Mouse (Mus musculus): Measurements from ENCODE around the gene Ipo9.
"Not testable (repeated sequence)": the region's sequence is repeated elsewhere in the genome, so short reads cannot be mapped to it uniquely, and the experiment has no call there.

Gene Ipo9

DNA sequence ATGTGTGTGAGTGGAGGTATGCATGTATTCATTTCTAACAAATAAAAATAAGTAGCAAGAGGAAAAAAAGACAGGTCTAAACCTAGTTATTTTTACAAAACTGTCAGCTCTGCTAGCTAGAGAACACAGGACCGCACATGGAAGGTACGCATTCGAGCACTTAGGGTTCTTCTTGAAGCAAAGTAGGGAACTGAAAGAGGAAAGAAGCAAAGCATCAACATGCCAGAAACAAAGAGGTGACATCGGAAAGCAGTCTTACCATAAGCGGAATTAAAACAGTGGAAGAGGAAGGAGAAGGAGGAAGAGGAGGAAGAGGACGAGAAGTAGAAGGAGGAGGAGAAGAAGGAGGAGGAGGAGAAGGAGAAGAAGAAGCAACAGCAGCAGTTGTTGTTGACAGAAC is 2.9 kb downstream of the Ipo9 start:
- DNase-seq (ENCODE audit: low read depth): no peak

DNA sequence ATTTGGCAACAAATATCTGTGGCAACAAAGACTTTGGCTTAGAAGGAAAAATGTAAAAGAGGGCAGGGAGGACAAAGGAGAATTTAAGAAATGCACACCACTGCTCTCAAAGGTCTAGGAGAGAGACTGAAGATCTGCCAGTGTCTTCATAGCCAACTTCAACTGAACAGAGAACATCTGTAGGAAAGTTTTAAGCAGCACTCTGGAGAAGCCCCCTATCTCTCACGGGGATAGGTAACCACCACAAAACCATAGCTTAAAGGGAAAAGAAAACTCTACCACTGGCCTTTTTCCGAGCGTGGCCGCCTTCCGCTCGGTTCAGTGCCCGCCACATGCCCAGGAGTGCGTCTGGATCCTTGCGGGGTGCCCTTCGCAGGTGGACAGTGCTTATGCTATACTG is 3.7 kb downstream of the Ipo9 start:
- no peak for DNase-seq (ENCODE audit: low read depth)

DNA sequence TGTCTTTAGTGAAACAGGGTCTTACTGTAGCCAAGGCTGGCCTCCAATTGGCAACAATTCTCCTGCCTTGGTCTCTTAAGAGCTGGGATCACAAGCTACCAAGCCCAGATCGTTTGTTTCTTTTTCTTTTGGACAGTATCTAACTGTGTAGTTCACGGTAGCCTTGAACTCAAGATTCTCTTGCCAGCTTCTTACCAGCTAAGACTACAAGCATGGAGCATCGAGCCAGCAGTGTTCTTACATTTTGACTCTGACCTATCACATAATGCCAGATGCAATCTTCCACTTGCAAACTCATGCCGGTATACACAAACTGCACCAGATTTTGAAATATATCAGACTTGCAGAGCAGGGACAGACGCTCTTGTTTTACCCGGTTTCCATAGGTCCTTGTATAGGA is 7.5 kb downstream of the Ipo9 start:
- DNase-seq (ENCODE audit: low read depth): no peak

DNA sequence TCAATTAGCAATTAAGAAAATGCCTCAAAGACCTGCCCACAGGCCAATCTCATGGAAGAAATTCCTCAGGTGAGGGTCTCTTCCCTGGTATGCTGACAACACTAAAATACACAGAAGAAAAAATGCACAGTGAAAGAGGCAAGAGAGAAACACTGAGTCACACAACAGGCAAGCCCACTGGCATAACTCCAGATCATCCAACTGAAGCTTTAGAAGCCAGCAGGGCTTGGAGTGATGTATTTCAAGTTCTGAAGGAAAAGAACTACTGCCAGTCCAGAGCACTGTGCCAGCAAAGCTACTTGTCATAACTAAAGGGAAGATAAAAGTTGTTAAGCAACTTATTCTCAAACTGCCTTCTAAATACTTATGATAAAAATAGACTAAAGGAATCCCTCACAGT is 16.3 kb downstream of the Ipo9 start:
- no peak for DNase-seq (ENCODE audit: low read depth)

DNA sequence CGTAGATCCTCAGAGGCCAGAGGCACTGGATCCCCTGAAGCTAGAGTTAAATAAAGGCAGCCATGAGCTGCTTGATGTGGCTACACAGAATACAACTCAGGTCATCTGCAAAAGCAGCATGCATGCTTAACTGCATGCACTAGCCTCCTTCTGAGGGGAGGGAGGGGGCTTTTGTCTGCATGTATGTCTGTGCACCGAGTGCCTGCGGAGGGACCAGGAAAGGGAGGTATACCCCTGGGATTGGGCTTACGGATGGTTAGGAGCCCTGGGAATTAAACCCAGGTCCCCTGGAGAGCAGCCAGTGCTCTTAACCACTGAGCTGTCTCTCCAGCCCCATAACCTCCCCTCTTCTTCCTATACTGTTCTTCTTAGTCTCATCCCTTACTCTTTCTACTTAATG is 18.2 kb downstream of the Ipo9 start:
- no peak for DNase-seq (ENCODE audit: low read depth)

DNA sequence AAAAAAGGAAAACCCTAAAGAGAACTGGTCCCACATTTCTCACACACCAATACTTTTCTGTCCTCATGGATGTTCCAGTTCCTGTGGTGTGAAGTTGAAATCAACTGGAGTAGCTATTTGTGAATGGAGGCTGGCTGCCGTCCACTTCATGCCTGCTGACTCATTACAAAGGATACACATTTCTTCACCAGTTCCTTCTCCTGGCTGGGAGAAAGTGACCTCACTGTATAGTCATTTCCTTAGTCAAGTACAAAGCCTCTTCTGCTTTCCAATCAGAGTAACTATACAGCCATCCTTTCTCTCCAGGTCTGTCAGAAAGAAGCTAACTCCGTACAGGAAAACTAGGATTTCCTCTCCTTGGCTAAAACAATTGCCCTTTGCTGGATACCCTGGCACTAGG is 19.3 kb downstream of the Ipo9 start:
- DNase-seq (ENCODE audit: low read depth): no peak

DNA sequence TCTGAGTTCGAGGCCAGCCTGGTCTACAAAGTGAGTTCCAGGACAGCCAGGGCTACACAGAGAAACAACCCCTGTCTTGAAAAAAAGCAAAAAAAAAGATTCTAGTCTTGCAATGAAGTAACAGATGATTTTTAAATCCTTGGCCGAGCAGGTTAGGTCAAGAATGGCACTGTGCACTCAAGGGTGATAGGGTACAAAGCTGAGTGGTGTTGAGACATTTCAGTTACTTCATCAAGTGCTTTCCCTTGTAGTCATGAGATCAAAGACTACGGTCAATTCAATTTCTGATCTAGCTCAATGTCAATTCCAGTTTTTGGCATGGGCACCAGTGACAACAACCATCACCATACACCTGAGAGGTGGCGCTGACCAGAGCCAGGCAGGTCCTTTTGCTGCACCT is 21.3 kb downstream of the Ipo9 start:
- no peak for DNase-seq (ENCODE audit: low read depth)

DNA sequence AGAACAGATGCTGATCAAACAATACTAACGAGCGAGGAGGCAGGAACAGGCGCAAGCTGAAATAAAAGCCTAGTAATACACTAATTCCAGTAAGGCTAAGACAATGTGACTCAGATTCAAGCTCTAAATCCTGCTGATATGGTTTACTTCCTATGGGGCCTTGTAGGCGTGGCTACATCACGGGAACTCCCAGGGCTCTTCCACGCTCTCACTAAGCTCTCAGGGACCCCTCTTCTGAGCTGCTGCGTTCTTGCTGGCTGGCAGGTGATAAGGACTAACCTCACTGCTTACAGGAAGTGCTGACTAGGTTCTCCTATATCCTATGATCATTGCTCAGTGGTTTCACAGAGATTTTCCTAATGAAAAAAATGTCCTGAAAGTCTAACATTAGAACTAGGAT is 24.9 kb downstream of the Ipo9 start:
- no peak for DNase-seq (ENCODE audit: low read depth)

DNA sequence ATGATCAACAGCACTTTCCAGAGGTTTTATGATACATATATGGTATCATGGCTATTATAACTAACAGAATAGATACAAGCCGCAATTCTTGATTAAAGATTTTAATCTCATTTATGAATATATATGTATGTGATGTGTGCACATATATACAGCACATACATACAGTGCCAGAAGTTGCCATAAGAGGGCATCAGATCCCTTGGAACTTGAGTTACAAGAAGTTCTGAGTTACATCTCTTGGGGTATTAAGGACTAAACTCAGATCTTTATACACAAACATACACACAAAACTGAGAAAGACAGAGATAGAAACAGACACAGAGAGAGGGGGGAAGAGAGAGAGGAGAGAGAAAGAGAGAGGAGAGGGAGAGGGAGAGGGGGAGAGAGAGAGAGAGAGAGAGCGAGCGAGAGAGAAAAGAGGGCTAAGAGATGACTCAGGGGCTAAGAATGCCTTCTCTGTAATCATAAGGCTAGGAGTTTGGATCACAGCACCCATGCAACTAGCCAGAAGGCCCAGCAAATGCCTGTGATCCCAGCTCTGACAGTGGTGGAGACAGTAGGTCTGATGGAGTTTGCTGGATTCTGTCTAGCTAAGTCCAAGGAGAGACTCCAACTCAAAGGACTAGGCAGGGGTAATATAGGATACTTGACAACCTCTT is 28.7 kb downstream of the Ipo9 start:
- DNase-seq (ENCODE audit: low read depth): no peak

DNA sequence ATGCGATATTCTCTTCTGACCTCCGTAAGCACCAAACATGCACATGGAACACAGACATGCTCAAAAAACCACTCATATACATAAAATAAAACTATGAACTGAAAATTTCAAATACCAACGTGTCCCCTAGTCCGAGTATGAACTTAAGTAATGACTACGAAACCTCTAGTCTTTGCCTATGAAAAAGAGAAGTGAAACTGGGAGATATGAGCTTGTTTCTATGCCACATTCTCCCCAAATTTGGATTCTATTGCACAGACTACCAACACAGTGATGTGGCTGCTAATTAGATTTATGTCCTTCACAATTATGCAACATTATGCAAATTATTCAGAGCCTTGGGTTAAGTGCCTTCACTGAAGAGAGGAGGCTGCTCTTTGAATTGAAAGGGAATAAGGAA is 30.8 kb downstream of the Ipo9 start:
- DNase-seq (ENCODE audit: low read depth): no peak

DNA sequence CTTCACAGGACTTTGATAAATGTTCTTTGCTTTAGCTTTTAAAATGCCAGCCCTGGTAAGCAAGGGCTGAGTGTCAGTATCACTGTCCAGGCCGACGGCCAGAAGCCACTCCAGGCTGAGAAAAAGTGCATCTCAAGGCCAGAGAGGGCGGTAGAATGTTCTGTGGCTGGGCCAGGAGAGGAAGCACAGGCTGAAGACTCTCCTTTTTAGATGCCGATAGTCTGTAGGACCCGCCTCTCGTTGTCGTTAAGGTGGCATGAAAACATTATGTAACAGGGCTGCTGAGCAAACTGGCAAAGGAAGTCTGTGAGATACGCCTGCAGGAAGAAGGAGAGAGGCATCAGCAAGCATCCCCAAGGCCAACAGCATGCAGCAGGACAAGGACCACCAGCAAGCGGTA is 45.1 kb downstream of the Ipo9 start:
- DNase-seq (ENCODE audit: low read depth): no peak

DNA sequence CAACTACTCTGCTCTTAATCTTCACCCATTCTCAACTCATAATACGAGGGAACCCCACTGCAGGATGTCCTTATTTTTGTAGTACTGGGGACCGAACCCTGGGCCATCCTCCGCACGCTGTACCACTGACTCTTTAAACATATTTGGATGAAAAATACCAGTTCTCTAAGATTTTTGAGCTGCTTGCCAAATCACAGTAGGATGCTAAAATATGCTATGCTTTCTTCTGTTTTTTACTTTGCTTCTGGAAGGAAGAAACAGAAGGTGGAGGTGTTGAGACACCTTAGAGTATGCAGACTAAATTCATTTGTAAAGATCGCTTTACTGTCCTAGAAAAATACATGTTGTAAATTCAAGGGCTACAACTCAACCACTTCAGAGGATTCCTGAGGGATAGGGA is 46.1 kb downstream of the Ipo9 start:
- no peak for DNase-seq (ENCODE audit: low read depth)

DNA sequence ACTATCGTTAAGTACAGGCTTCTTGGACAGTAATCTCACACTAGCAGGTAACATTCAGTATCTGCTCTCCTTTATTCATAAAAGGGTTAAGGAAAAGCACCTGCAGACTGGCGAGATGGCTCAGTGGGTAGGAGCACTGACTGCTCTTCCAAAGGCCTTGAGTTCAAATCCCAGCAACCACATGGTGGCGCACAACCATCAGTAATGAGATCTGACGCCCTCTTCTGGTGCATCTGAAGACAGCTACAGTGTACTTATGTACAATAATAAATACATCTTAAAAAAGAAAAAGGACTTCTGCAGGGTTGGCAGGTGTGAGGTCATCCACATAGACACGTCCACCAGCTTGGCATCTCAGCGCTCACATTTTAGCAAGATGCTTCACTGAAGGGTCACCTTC is 48.7 kb downstream of the Ipo9 start:
- not testable (repeated sequence) for DNase-seq (ENCODE audit: low read depth)

DNA sequence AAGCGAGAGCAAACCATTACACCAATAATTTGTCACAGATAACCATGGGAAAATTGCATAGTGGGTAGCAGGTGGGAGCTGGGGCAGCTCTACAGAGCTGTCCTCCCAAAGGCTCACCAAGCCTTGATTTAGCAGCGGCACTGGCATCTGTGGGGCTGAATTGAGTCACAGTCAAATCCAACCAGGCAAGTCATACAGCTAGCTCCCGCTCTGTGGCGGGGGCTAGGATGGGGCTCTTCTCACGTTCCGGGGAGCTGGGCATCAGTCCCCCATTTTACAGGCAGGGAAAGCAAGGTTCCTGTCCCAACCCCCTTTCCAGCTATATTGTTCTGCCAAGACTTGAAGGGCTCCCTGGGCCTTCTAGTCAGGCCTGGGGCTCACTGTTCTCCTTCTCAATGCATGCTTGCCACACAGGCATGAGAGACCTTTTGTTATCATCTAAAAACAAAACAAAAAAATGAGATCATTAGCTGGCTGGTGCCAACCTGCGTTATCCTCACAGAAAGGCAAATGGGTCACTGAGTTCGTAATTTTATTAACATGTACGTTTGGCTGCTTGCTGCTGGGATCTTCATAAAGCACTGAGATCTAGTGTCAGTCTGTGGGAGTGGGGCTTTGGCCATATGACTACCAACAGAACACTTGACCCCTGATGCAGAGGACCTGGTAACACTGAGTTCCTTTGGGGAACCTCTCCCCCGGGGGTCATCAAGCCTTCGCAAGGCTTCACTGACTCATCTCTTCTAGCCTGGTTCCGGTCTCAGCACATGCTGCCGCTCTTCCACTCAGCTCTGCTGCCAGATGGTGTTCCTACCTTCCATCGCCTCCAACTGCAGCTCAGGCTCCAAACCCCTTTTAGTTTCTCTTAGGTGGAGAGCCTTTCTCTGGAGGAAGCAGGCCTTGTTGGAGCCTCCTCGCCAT is 50.0 kb downstream of the Ipo9 start:
- DNase-seq (ENCODE audit: low read depth): no peak

DNA sequence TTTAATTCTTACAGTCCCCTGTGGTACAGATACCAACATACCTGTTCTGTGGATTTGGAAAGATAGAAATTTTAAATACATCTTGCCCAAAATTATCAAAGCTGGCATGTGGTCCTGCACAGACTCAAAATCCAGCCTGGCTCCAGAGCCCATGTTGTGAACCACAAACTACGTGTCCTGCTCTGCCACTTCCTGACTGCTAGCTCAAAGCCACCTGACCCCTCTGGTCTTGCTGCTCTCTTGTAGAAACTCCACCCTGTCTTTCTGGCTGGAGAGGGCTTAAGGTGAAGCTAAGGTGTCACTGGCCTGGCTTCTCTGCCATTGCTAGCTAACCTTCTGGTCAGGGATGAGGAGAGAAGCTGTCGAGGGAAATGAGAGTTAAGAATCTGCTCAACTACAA is 51.3 kb downstream of the Ipo9 start:
- no peak for DNase-seq (ENCODE audit: low read depth)

DNA sequence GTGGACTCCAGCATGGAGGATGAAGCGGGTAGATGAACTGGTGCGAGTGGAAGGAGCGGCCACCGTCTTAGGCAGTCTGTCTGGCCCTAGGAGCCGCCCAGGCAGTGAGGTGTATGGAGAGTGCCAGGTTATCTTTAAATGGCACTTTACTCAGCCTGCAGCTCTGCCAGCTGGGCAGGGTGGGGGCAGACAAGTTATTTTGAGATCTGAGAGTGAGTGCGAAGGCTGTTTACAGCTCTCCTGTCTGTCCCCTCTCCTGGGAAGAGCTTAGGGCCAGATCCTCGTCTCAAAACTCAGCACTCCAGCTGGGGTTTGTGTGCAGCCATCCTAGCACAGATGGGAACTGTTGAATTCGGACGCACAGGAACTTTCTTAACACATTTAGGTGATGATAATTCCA is 51.7 kb downstream of the Ipo9 start:
- no peak for DNase-seq (ENCODE audit: low read depth)

DNA sequence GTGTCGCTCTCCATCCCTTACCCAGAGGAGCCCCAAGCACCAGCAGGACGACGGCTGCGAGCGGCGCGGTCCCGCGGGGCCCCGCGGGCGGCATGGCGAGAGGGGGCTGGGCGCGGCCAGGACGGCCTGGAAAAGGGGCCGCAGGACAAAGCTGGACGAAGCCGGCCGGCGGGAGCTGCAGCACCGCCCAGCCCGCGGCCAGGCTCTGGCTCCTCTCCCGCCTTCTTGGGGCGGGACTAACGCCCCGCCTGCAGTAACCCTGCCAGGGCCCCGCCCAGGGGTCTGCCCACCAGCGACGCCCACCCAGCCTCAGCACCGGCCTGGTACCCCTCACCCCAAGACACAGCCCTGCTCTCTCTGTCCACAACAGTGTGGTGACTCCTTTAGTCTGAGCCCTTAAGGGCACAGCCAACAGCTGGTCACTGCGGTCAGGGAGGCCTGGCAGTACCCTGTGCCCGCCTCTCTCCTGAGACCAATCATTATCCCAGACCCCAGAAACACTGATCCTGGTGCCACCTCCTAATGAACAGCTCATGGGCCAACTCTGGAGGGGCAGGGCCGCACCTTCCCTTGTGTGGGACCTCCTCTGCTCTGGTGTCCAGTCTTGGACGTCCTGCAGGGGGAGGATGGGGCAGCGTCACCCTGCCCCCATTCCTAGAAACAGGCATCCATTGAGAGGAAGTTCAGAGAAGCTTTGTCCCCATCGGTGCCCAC is 55.3 kb downstream of the Ipo9 start, which contains the start of gene Shisa4:
Gene Shisa4 (minus strand): TSS at position 370 of the 714 bp plus-strand sequence.
- no peak for DNase-seq (ENCODE audit: low read depth)

DNA sequence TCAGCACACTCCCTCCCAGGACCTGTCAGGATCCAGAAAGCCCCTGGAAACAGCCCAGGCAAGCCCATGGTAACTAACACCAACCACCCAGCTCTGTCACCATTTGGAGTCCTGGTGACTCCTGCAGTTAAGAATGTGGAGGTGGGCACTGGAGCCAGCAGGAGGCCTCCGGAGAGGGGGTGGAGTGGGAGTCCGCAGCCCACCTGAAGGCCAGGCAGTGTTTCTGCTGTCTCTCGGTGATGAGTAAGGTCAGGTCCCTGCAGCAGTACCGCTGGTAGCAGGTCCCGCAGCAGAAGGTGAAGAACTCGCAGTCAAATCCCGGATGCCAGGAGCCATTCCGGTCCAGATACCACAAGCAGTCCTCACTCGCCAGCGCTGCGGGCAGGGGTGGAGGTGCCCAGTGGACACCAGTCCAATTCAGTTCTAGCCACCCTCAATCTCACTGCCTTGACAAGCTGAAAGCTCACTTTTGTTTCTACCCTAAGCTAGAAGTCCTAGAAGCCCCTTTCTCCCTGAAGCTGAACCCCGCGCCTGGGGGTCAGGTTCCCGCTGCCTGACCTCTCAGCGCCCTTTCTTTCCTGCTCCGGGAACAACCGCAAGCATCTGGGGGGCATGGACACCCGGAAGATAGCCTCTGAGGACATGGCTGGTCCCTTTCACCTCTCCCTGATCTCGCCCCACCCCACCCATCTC is 56.0 kb downstream of the Ipo9 start:
- no peak for DNase-seq (ENCODE audit: low read depth)

DNA sequence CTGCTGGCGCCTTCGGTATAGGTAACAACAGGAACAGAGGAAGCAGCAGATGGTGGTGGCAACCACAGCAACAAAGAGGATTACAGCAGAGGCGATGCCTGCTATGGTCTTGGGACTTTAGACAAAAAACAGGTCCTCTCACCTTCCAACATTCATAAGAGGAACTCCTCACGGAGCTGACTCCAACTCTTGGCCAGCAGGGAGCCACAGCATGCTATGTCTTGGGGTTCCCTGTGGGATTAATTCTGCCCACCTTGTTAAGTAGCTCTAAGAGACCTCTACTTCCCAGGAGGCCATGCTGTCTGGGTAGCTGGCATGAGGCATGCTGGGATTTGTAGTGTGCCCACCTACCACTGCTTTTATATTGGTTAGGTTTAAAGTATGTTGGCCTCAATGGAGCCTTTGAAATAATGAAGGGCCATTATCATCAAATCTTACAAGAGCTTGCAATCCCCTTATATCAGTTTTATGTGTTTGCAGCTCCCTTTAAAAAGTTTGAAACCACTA is 57.1 kb downstream of the Ipo9 start:
- DNase-seq (ENCODE audit: low read depth): no peak

DNA sequence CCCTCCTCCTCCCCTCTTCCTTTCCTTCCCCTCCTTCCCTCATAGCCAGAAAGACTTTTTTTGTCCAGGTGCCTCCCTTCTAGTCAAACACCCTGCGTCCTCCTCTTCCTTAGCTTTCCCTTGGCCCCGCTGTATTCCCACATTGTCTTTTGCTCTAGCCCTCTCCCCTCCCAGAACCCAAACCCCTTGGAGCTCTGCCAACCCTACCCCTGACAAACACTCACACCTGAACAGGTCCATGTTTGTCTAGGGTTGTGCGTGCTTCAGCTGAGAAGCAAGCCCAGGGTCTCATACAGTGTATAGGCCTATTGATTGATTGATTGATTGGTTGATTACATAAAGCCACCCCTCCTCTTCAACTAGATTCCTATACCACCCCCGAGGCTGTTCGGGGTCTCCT is 60.9 kb downstream of the Ipo9 start:
- DNase-seq (ENCODE audit: low read depth): no peak

DNA sequence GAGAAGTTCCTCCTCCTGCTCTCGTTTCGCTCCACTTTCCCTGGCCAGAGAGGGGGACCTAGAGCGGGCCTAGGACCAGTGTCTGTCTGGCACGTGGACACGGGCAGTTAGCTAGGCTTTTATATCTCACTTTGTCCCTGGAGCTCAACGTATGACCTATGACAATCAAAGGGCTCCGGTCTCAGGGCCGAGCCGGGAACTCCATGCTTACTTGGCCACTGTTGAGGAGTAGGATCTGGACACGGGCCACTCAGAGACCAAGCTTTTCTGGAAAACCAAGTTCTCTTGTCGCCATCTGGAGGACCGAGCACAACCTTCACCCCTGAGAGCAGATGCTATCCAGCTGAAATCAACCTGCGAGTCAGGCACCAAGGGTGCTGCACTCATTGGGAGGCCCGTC is 61.3 kb downstream of the Ipo9 start:
- DNase-seq (ENCODE audit: low read depth): no peak

DNA sequence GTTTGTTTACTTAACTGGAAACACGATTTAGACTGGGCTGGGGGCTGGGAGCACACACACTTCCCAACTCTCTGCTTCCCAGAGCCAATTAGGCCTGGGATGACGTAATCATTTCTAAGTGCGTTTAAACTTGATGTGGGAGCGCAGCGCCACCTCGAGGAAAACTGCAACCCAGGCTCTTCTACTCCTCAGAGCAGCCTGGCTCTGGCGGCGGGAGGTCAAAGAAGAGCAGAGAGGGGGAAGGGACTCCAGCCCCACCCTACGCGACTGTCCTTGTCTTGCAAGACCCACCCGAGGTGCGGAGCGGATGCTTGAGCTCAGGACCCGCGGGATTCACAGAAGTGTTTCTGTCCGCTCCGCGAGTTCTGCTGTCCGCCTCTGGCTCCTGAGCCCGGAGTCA is 62.1 kb downstream of the Ipo9 start:
- peak; percentile 75 for DNase-seq (ENCODE audit: low read depth)
